Mouse (Mus musculus) heart, adult 2 months (tissue): ENCODE results near the gene Rnf220.

Experiments
- CTCF ChIP-seq: fragments of 200-600 bp; IDR thresholded peaks from 2 replicates; pipeline ENCODE4 v1.8.1; 2022; ENCODE audit warnings: antibody characterized with exemption, mild to moderate bottlenecking, moderate library complexity
- EP300 ChIP-seq: fragments of 200-500 bp; IDR thresholded peaks from 2 replicates; pipeline ENCODE4 v1.6.1; 2011; ENCODE audit warnings: low read depth, low read length, control low read depth; ENCODE audit not compliant: insufficient read depth
- POLR2A ChIP-seq: fragments of 200-500 bp; IDR thresholded peaks from 2 replicates; pipeline ENCODE4 v1.6.1; 2011; ENCODE audit warnings: mild to moderate bottlenecking, low read depth, low read length, control low read depth; ENCODE audit not compliant: insufficient read depth

- TF ChIP-seq POLR2A, result no peak
- no peak for TF ChIP-seq CTCF
- no peak for TF ChIP-seq EP300
Measured at GRCm38 (mm10) chr4:117321011-117321410, 175.8 kb downstream of the Rnf220 start.
